Mouse (Mus musculus): ENCODE data around the gene Cdh13.
A peak's percentile ranks its signal among the peaks of the same experiment; 100 is the strongest.

Cdh13 gene

GRCm38 (mm10) chr8:118965101-118965840 lies 681.7 kb downstream of the Cdh13 start:
- DNase-seq = no peak

DNA sequence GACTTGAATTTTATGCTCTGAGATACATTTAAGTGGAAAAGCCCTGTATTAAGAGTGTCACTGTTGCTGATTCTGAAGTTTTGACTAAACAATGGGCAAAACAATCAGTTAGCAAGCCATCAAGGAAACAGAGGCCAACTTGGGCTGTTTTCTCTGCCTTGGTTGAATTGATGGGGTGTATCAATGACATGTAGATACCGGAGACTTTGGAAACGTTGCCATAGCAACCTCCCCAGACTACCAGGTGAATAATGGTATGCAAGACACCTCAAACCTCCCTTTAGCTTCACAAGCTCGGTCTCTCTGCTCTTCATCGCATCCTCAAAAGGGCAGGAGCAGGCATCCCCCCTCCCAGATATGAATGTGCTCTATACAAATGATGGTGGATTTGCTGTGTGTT lies 685.4 kb downstream of the Cdh13 start:
- DNase-seq = no peak

GRCm38 (mm10) chr8:118979800-118980199 lies 696.3 kb downstream of the Cdh13 start:
- peak; percentile 2 for DNase-seq

GRCm38 (mm10) chr8:118983724-118984123 lies 700.2 kb downstream of the Cdh13 start:
- no peak for DNase-seq

DNA sequence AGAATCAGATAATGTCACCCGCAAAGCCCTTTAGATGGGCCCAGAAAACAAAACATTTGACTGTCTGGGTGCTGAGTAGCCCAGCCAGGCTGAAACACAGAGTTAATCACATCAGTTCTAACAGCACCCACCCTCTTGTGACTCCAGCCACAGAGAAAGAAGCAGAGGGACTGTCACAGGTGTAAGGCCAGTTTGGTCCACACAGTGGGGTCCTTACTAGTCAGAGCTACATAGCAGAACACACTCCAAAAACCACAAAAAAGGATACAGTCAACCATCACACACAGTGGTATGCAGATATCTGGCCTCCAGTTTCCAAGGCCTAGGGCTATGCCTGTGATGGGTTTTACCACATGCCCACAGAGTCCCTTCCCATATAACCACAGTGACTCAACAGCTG lies 703.3 kb downstream of the Cdh13 start:
- no peak for DNase-seq

DNA sequence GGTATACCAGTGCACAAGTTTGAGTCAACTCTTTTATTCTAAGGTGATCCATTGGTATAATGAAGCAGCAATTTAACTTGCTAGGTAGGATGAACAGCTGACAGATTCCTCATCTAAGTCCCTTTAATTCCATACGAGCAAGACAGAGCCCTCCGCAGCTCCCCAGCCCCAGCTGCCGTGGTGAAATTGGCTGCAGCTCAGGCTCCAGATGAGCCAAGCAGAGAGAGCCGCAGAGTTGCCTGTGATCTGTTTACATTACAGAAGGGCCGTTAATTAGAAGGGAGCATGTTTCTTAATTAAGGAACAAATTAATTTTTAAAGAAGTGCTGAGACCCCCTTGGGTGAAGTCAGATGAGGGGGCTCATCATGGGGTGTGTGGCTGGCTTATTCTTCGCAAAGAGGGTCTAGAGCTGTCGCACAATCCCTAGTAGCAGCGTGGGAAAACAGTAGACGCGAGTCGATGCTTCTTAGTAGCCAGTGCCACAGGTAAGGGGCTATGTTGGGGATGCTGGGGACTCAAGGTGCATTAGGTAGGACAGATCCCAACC lies 712.2 kb downstream of the Cdh13 start:
- no peak for DNase-seq

GRCm38 (mm10) chr8:119000595-119000994 lies 717.1 kb downstream of the Cdh13 start:
- no peak for DNase-seq

DNA sequence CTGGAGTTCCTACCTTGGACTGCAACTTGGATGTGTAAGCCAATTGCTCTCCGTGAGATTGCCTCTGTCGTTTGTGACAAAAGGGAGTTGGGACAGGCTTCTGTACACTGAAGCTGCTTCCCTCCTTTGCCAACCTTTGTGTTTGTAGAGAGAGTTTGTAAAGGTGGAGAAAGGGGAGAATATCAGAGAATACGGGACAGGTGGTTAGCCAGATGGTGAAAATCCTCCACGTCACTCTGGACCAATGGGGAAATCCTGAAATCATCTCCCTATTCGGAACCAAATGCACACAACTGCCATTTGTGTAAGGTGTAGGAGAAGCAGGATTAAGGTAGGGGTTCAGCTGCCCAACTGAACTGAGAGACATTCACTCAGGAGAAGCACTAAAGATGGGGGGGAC lies 721.3 kb downstream of the Cdh13 start:
- DNase-seq = no peak

- DNase-seq = no peak
Observed at GRCm38 (mm10) chr8:119018675-119019074, 735.1 kb downstream of the Cdh13 start.

- no peak for DNase-seq
Observed at GRCm38 (mm10) chr8:119020781-119021180, 737.2 kb downstream of the Cdh13 start.

DNA sequence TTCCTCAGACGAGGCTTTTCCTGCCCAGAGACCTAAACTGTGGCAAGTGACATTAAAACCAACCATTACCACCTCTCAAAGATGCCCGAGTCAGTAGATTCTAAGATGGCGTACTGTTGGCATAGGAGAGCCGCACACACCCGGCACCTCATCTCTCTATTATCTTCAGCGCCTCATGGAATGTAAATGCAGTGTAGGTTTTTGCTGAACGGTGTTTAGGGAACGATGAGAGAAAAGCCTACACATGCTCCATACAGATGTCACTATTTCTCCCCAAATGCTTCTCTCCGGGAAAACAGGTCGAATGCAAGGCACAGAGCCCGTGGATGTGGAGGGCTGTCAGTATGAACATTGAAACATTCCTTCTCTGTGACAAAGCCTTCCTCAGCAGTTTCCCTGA lies 737.9 kb downstream of the Cdh13 start:
- no peak for DNase-seq

DNA sequence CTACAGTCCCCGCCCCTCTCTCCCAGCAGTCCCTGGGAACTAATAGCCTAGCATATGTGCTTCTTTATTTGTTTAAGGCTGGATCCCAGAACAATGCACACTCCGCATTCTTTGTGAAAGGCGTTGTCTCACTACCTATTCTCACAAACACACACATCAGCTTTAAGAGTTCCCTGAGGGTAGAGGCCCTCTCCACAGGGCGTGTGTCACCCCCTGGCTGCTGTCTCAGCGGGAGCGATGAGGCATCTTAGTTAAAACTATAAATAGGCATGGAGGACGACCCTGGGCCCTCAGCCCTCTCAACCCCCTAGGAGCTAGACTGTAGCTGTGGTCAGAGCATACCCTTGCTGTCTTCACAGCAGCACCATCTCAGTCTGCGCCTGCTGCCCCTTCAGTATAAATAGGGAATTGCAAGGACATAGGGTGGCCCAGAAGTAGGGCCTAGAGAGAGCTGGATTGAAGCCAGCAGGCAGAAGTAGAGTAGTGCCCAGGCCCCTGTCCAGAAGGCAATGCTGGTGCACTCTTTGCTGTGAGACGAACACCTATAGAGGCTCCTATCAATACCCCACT lies 738.9 kb downstream of the Cdh13 start:
- no peak for DNase-seq

DNA sequence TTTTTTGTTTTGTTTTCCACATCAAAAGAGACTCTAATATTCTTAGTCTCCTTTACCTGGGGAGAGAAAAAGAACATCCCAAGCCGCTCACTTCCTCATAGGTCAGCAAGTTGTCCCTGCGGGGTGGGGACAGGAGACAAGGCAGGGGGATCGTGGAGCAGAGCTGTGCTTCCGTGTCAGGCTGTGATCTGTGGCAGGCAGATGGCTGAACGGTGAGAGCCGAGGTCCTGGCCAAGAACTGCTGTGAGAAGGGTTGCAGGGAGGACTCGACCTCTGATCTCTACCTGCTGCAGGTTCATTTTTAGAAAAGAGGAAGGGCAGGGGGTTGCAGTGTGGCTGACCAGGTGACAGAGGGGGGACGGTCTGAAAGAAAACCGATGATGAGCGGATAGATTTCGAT lies 749.9 kb downstream of the Cdh13 start:
- DNase-seq = no peak

DNA sequence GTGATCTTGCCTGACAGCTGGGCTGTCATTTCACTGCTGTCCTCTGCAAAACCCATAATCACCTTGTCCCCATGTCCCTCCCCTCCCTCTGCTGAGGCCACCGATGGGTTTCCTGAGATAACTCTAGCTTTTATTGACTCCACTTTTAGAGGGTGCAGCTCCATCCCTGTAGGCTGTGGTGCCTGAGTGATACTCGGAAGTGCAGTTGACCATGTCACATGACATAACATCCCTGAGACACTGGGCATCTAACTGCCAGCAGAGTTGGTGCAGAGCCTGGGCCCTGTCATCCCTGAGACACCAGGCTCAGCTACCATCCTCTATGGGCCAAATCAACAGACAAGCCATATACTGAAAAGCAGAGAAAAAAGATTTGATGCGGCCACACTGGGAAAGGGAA lies 750.5 kb downstream of the Cdh13 start:
- DNase-seq = no peak

GRCm38 (mm10) chr8:119035126-119035525 lies 751.6 kb downstream of the Cdh13 start:
- DNase-seq = no peak

- no peak for DNase-seq
Observed at GRCm38 (mm10) chr8:119037571-119037970, 754.0 kb downstream of the Cdh13 start.

- no peak for DNase-seq
Observed at GRCm38 (mm10) chr8:119039358-119039757, 755.8 kb downstream of the Cdh13 start.

- DNase-seq = no peak
Observed at GRCm38 (mm10) chr8:119057876-119058275, 774.3 kb downstream of the Cdh13 start.

- no peak for DNase-seq
Observed at GRCm38 (mm10) chr8:119061671-119062070, 778.1 kb downstream of the Cdh13 start.

- peak; percentile 41 for DNase-seq
Observed at GRCm38 (mm10) chr8:119064523-119064922, 781.0 kb downstream of the Cdh13 start.

GRCm38 (mm10) chr8:119072291-119072690 lies 788.8 kb downstream of the Cdh13 start:
- no peak for DNase-seq

DNA sequence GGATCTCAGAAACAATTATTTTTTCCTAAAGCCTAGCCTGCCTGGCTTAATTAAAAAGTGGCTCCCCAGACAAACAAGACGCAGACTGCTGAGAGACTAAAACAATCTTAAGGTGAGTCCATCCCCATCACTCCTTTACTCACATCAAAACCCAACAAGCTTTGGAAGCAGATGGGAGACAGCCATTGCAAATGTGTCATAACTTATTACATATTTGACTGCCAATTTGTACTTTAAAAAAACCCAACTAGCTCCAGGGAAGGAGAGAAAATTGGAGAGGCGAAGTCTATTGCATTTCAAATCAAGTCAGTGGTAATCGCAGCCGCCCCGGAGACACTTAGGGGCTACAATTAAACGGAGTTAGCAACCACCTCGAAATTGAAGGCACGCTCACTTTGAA lies 801.5 kb downstream of the Cdh13 start:
- no peak for DNase-seq

GRCm38 (mm10) chr8:119098261-119098660 lies 814.7 kb downstream of the Cdh13 start:
- peak; percentile 1 for DNase-seq

GRCm38 (mm10) chr8:119102871-119103270 lies 819.3 kb downstream of the Cdh13 start:
- no peak for DNase-seq

DNA sequence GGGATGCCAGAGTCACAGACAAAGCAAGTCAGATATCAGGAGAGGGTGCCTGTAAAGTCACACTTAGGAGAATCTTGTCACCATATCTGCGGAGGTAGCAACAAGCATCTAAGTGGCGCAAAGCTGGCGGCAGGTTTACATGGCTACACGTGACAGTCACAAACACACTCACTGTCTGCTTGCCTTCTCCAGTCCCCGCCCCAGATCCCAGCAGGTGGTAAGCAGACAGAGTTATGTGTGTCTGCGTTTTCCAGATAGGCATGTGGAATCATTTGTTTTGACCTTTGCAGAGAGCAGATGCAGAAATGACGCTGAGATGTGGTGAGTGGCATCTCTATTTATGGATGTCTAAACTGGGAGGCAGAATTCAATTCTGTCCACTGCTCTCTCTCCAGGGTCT lies 826.1 kb downstream of the Cdh13 start:
- no peak for DNase-seq
